Mouse (Mus musculus) hindbrain, embryonic 12.5 days (tissue): ENCODE results near the gene Ubxn4. TPM values are rescaled to one million over a fixed set of nuclear protein-coding genes. Genes with fewer than 3 reads are reported as not detected.

ENCODE experiments used
- ATAC-seq: fragments of 200-750 bp; cut with Nextera tagmentation; 2 replicates; pipeline ENCODE4 v1.8.0; 2017; ENCODE audit warnings: moderate TSS enrichment; ENCODE audit not compliant: low FRiP score
- H3K27ac ChIP-seq: fragments of 300-500 bp; sonication (generic); 2 replicates; pipeline ENCODE4 v1.5.1; 2016; ENCODE audit warnings: mild to moderate bottlenecking
- H3K27me3 ChIP-seq: fragments of 300-500 bp; sonication (generic); 2 replicates; pipeline ENCODE4 v1.6.1; 2016; ENCODE audit warnings: mild to moderate bottlenecking
- H3K36me3 ChIP-seq: fragments of 300-500 bp; sonication (generic); 2 replicates; pipeline ENCODE4 v1.6.1; 2016; ENCODE audit warnings: mild to moderate bottlenecking
- H3K4me1 ChIP-seq: fragments of 300-500 bp; sonication (generic); 2 replicates; pipeline ENCODE4 v1.6.1; 2016
- H3K4me2 ChIP-seq: fragments of 300-500 bp; sonication (generic); replicated peaks from 2 replicates; pipeline ENCODE4 v1.6.1; 2016; ENCODE audit warnings: mild to moderate bottlenecking
- H3K4me3 ChIP-seq: fragments of 300-500 bp; sonication (generic); 2 replicates; pipeline ENCODE4 v1.5.1; 2016; ENCODE audit warnings: mild to moderate bottlenecking
- H3K9ac ChIP-seq: fragments of 300-500 bp; sonication (generic); 2 replicates; pipeline ENCODE4 v1.6.1; 2016; ENCODE audit warnings: mild to moderate bottlenecking, moderate library complexity
- H3K9me3 ChIP-seq: fragments of 300-500 bp; sonication (generic); replicated peaks from 2 replicates; pipeline ENCODE4 v1.6.1; 2016; ENCODE audit warnings: mild to moderate bottlenecking
- WGBS: fragments of 180-500 bp; shearing (Covaris S2); methylation state at CpG from one replicate; pipeline ENCODE4 v1.1.7; 2016; 5-methylcytosine and 5-hydroxymethylcytosine counted together
- microRNA counts: library from miRNA; unstranded; fragments of <30 nt; microRNA quantifications from one replicate; lab custom pipeline; 2017
- microRNA-seq: library from miRNA; unstranded; fragments of <30 nt; microRNA quantifications from one replicate; pipeline ENCODE4, GENCODE M21; 2017
- polyA plus RNA-seq: library from polyadenylated mRNA; unstranded; fragments of >200 nt; fragmentation: Nextera tagmentation; extraction: Ambion mirVana; gene quantifications from 2 replicates; pipeline ENCODE4 v1.2.1, GENCODE M21; 2016

The Ubxn4 gene
- polyA plus RNA-seq, 1 experiment from 2014 or later: 79.5 TPM

- whole genome bisulfite sequencing: 88% methylated on average over 8 of the region's 8 CpGs
- ATAC-seq: no peak
- Histone ChIP-seq H3K4me1 (no peaks in the 10 kb centered on the region), H3K4me2 (no peak overlapping the region), H3K27me3 (no peaks in the 10 kb centered on the region), H3K9ac (no peak overlapping the region), H3K36me3 (peaks cover 21% of the 10 kb centered on the region; the same call in 1 of the 2 replicates), H3K9me3 (no peaks in the 10 kb centered on the region), H3K27ac (no peak overlapping the region), H3K4me3 (no peak overlapping the region)
These were observed 79.4 kb downstream of the Ubxn4 start for GRCm38 (mm10) chr1:128323026-128323643.

GRCm38 (mm10) chr1:128324776-128325175, 81.0 kb downstream of the Ubxn4 start:
- WGBS: 82% methylated on average over 2 of the region's 2 CpGs
- no peak overlapping the region for H3K27ac ChIP-seq
- peaks cover 22% of the 10 kb centered on the region; the same call in 1 of the 2 replicates for H3K36me3 ChIP-seq
- H3K4me3 ChIP-seq: no peak overlapping the region
- no peak overlapping the region for H3K9ac ChIP-seq
- H3K9me3 ChIP-seq: no peaks in the 10 kb centered on the region
- no peak for ATAC-seq
- no peaks in the 10 kb centered on the region for H3K4me1 ChIP-seq
- no peak overlapping the region for H3K4me2 ChIP-seq
- H3K27me3 ChIP-seq: no peaks in the 10 kb centered on the region

- no peak for ATAC-seq
- no peak overlapping the region for H3K27ac ChIP-seq
- 100% methylated on average over 1 of the region's 1 CpGs for WGBS
These were observed 83.4 kb downstream of the Ubxn4 start for GRCm38 (mm10) chr1:128327165-128327564.

GRCm38 (mm10) chr1:128328218-128328617, 84.5 kb downstream of the Ubxn4 start, which contains the start of gene Lct:
Gene Lct (minus strand): TSS chr1:128328318.
- Histone ChIP-seq H3K36me3 (peaks cover 51% of the 10 kb centered on the region), H3K4me3 (no peak within 1 kb of the TSS), H3K27me3 (no peaks in the 10 kb centered on the region), H3K4me2 (no peak within 1 kb of the TSS), H3K9ac (no peak within 1 kb of the TSS), H3K27ac (no peak within 1 kb of the TSS), H3K4me1 (no peaks in the 10 kb centered on the region), H3K9me3 (no peaks in the 10 kb centered on the region)
- 80% methylated on average over 3 of the region's 3 CpGs for WGBS
- ATAC-seq: no peak

More at GRCm38 (mm10) chr1:128327165-128327564, 83.4 kb downstream of the Ubxn4 start:
- Histone ChIP-seq H3K9ac (no peak overlapping the region), H3K9me3 (no peaks in the 10 kb centered on the region), H3K4me3 (no peak overlapping the region), H3K4me2 (no peak overlapping the region), H3K4me1 (no peaks in the 10 kb centered on the region), H3K36me3 (peaks cover 42% of the 10 kb centered on the region), H3K27me3 (no peaks in the 10 kb centered on the region)

MicroRNAs encoded within 50 kb of the gene (microRNA counts, 519-probe panel; counts per million panel counts)
- 2,709 counts per million, percentile 66 among the panel's probes with 10 or more counts for microRNA mmu-miR-128 (lab: Ali Mortazavi, UCI)

Small RNAs within 50 kb of the gene (microRNA-seq; reads per million reads assigned to microRNA genes)
- gene Mir128-1: 203 reads per million, percentile 57 among the genes with 10 or more reads in this experiment

Other genes starting within 250 kb of the Ubxn4 start
- gene Zranb3, start 140.9 kb upstream of the Ubxn4 start, polyA plus RNA-seq: 9.2 TPM in 2 replicates
- gene R3hdm1, start 140.7 kb upstream of the Ubxn4 start, polyA plus RNA-seq: 97.1 and 102 TPM in 2 replicates
- 0.27 and 0.37 TPM in 2 replicates for gene Lct, start 84.4 kb downstream of the Ubxn4 start, polyA plus RNA-seq
- 175 and 179 TPM in 2 replicates for gene Mcm6, start 115.7 kb downstream of the Ubxn4 start, polyA plus RNA-seq
- gene Dars, start 173.4 kb downstream of the Ubxn4 start, polyA plus RNA-seq: 184 and 188 TPM in 2 replicates